Mouse (Mus musculus): ENCODE results near the gene Ncaph.
A peak's percentile ranks its signal among the peaks of the same experiment; 100 is the strongest.
"Not testable (repeated sequence)": the region's sequence is repeated elsewhere in the genome, so short reads cannot be mapped to it uniquely, and the experiment has no call there.

Ncaph gene

GRCm38 (mm10) chr2:127080591-127081218 is 53.0 kb downstream of the Ncaph start:
- no peak for DNase-seq

DNA sequence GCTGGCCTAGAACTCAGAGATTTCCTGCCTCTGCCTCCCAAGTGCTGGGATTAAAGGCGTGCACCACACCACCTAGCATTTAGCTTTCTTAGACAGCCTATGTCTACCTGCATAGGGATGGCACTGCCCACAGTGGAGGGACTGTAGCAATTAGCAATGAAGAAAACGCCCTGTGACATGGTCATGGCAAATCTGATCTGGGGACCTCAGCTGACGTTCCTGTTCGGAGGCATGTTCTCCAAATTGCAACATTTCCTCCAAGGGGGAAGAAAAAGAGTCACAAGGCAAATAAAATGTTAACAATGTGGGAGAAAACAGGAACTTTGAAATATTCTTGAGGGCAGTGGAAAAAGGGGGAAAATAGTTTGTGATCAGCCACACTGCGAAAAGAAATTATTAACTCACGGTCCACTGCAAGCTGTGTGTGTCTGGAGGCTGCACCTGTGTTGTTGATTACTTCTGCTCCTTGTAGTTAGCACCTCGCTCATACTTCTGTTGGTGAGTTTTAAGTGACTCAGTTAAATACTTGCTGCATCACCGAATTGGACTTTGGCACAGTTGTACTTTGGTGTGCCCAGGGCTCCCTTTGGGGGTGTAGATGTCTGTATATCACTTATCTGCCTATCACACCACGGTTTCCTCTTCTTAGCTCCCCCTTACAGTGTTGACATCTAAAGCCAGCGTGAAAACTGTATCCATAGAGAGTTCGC is 53.7 kb downstream of the Ncaph start:
- no peak for DNase-seq

DNA sequence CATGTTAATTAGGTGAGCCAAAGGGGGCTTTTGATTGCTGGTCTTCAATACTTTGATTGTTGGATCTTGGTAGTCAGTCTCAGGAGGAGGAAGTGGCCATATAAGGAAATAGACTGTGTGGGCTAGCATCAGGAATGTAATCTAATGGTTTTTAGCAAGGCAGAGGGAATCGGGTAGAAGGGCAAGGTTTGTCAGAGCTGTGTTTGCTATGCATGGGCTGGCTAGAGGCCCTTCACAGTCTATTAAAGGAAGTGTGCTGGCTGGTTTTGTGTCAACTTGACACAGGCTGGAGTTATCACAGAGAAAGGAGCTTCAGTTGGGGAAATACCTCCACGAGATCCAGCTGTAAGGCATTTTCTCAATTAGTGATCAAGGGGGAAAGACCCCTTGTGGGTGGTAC is 54.7 kb downstream of the Ncaph start:
- DNase-seq = not testable (repeated sequence)

DNA sequence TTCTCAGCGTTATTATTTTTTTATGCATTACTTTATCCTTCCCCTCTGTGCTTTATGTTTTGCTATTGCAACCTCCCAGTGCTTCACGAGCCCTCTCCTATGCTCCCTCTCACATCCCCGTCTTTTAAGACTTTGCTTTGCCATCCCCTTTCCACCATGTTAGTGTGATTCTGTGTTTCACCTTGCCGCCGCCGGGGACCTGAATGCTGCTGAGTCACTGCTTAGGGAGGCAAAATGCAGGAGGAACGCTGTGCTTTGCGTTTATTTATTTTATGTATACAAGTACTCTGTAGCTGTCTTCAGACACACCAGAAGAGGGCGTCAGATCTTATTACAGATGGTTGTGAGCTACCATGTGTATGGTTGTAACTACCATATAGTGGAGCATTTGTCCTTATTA is 56.1 kb downstream of the Ncaph start:
- no peak for DNase-seq

GRCm38 (mm10) chr2:127074116-127074515 is 59.6 kb downstream of the Ncaph start:
- no peak for DNase-seq

GRCm38 (mm10) chr2:127070879-127071278 is 62.9 kb downstream of the Ncaph start:
- DNase-seq = peak in 1 of 2 experiments; percentile 4

DNA sequence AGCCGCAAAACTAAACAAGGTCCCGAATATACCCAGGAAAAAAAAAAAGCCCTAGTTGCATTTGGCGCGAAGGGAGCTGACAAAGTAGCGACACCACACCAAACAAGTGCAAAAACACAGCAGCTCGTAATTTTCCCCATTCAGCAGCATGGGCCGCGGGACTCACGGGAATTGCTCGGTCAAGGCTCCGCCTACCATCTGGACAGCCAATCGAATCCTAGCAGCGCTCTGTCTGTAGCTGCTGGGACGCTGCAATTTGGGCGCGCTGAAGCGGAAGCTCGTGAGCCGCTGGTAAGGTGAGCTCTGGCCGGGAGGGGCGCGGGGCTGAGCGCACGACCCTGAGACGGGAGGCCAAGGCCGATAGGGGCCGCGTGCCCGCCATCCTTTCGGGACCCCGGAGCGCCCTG is 63.3 kb downstream of the Ncaph start, which contains the start of gene Blvra:
Gene Blvra, plus strand, starts transcription at position 231 of the 407 bp plus-strand sequence.
- peak; percentile 88 to 91 for DNase-seq

GRCm38 (mm10) chr2:127069781-127070434 is 63.8 kb downstream of the Ncaph start:
- DNase-seq = no peak

- DNase-seq = no peak
Measured at GRCm38 (mm10) chr2:127068806-127069205, 64.9 kb downstream of the Ncaph start.

DNA sequence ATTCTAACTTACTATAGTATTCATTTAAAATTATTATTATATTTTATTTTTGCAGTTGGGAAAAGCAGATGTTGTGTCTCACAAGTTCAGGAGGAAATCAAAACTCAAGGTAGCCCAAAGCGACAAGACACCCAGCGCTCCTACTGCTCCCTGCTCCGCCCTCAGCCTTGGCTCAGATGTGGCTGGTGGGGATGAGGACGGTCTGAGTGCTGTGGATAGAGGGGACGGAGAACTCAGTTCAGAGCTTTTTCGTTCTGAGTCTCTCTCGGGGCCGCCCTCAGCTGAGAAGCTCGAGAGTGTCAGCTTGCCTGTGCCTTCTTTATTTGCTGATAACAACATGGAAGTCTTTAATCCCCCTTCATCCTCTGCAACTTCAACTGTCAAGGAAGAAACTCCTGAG is 72.3 kb downstream of the Ncaph start:
- no peak for DNase-seq
